ENCODE assay signal across 25 mouse cellular contexts in genomic region chr14:21064321-21064720, GRCm38 (mm10). TPM values are rescaled to one million over a fixed set of nuclear protein-coding genes. Genes with fewer than 3 reads are reported as not detected.
DNase-seq lines count a peak whose midpoint lies in the region; ATAC-seq and TF ChIP-seq lines count a peak whose summit lies in the region.
"Had no signal": no experiment of that assay in that cellular context is flagged by ENCODE, and none has a peak within 500 bp of the region (broad histone marks: within the 10 kb centered on the region; RNA-seq: fewer than 3 reads in every experiment).

No protein-coding gene starts in this region.

- no peak for DNase-seq in lung, postnatal 14 days
- DNase-seq in MEL (ENCODE audit: low read depth, low spot score) = peak; percentile 81
- no peak for DNase-seq in adipocyte (ENCODE audit: low spot score)
- no peak for DNase-seq in hindbrain, postnatal 0 days (ENCODE audit: low spot score)
- no peak for DNase-seq in Muller cell, postnatal 12 days (ENCODE audit: inconsistent ontology term)
- DNase-seq: adrenal gland, postnatal 10 days; cerebellum, adult 2 months; cerebellum, postnatal 25 days; gastrocnemius, postnatal 10 days; kidney, adult 18-20 months; kidney, postnatal 14 days; thymus, postnatal 25 days had no signal

- WGBS in lung, embryonic 16.5 days = 2% methylated on average over 1 of the region's 1 CpGs
- 47% methylated on average over 1 of the region's 1 CpGs for WGBS in hindbrain, postnatal 0 days

- TF ChIP-seq EP300 in MEL (IDR thresholded peaks at IDR 0.05; ENCODE audit: low read depth in 1 of 2, low read length in 2 of 2) = peak; percentile 79 to 82

- no peak overlapping the region for H3K9ac ChIP-seq in lung, embryonic 16.5 days (ENCODE audit: low read length)
- H3K9ac ChIP-seq in MEL (ENCODE audit: control insufficient read depth, low read depth, low read length, poor library complexity, severe bottlenecking) = no peak overlapping the region; the same call in 1 of the 2 replicates
- H3K9ac ChIP-seq in hindbrain, postnatal 0 days (replicated peaks; ENCODE audit: low read length) = no peak overlapping the region
- H3K9ac ChIP-seq: limb, embryonic 12.5 days; stomach, embryonic 15.5 days had no signal

- peak overlapping the region; percentile 13 for H3K27ac ChIP-seq in lung, embryonic 16.5 days (ENCODE audit: low read length)
- H3K27ac ChIP-seq in MEL (ENCODE audit: control insufficient read depth, low read depth, low read length) = no peak overlapping the region; the same call in 1 of the 2 replicates
- H3K27ac ChIP-seq in embryonic fibroblast, embryonic 13.5 days (ENCODE audit: insufficient read depth, low read length) = peak overlapping the region; percentile 14; the same call in 1 of the 2 replicates
- H3K27ac ChIP-seq in hindbrain, postnatal 0 days = no peak overlapping the region
- H3K27ac ChIP-seq: forebrain, embryonic 10.5 days; layer of hippocampus, adult 2 months; limb, embryonic 12.5 days; liver, embryonic 12.5 days; macrophage; stomach, embryonic 15.5 days had no signal

- no peak overlapping the region for H3K4me2 ChIP-seq in lung, embryonic 16.5 days (ENCODE audit: low read depth, low read length)
- no peak overlapping the region for H3K4me2 ChIP-seq in hindbrain, postnatal 0 days (ENCODE audit: low read depth, low read length)
- H3K4me2 ChIP-seq: heart, embryonic 11.5 days; limb, embryonic 12.5 days; liver, embryonic 12.5 days; midbrain, embryonic 11.5 days; stomach, embryonic 15.5 days had no signal

- H3K27me3 ChIP-seq in lung, embryonic 16.5 days (ENCODE audit: control insufficient read depth, insufficient read depth, low read depth, low read length) = no peaks in the 10 kb centered on the region
- no peaks in the 10 kb centered on the region for H3K27me3 ChIP-seq in MEL (ENCODE audit: control insufficient read depth in 1 of 2, insufficient read depth in 2 of 2, low read length in 2 of 2)
- H3K27me3 ChIP-seq in hindbrain, postnatal 0 days (ENCODE audit: insufficient read depth, low read length) = no peaks in the 10 kb centered on the region
- H3K27me3 ChIP-seq: limb, embryonic 12.5 days; liver, embryonic 12.5 days; Patski; stomach, embryonic 15.5 days had no signal

- TF ChIP-seq CTCF in MEL (IDR thresholded peaks at IDR 0.05 in 2 of 3, conservative IDR thresholded peaks at IDR 0.05 in 1 of 3; ENCODE audit: control insufficient read depth in 1 of 3, insufficient read depth in 1 of 3, low read depth in 2 of 3, low read length in 3 of 3, poor library complexity in 1 of 3, severe bottlenecking in 1 of 3) = no peak
- no peak for TF ChIP-seq CTCF in embryonic fibroblast, embryonic 13.5 days (IDR thresholded peaks at IDR 0.05; ENCODE audit: borderline replicate concordance, insufficient read depth, low read length)
- no peak for TF ChIP-seq CTCF in hindbrain, postnatal 0 days (IDR thresholded peaks at IDR 0.05; ENCODE audit: low read depth)

- TF ChIP-seq POLR2A in MEL (IDR thresholded peaks at IDR 0.05; ENCODE audit: control insufficient read depth in 1 of 2, insufficient read depth in 1 of 2, low read depth in 1 of 2, low read length in 2 of 2, poor library complexity in 1 of 2) = no peak
- TF ChIP-seq POLR2A in embryonic fibroblast, embryonic 13.5 days (IDR thresholded peaks at IDR 0.05; ENCODE audit: low read depth, low read length) = no peak

- no peak for TF ChIP-seq RAD21 in MEL (IDR thresholded peaks at IDR 0.05; ENCODE audit: low read depth, low read length)

- peak; percentile 46; the same call in 1 of the 2 replicates for ATAC-seq in lung, embryonic 16.5 days (ENCODE audit: low read depth)
- ATAC-seq in hindbrain, postnatal 0 days = no peak
- ATAC-seq: forebrain, embryonic 16.5 days; hindbrain, embryonic 16.5 days; liver, embryonic 12.5 days; Patski had no signal

- peaks cover 4% of the 10 kb centered on the region; the same call in 1 of the 2 replicates for H3K79me2 ChIP-seq in MEL (ENCODE audit: control insufficient read depth, insufficient read depth, low read length, poor library complexity)

- H3K36me3 ChIP-seq in lung, embryonic 16.5 days (ENCODE audit: control insufficient read depth, insufficient read depth, low read length) = no peaks in the 10 kb centered on the region
- peaks cover 0 to 60% of the 10 kb centered on the region in 2 experiments; a peak in 2 of 4 replicates for H3K36me3 ChIP-seq in MEL (ENCODE audit: control insufficient read depth in 1 of 2, insufficient read depth in 2 of 2, low read length in 2 of 2)
- no peaks in the 10 kb centered on the region for H3K36me3 ChIP-seq in hindbrain, postnatal 0 days (ENCODE audit: insufficient read depth, low read length)
- H3K36me3 ChIP-seq: limb, embryonic 12.5 days; stomach, embryonic 15.5 days had no signal

- H3K9me3 ChIP-seq in lung, embryonic 16.5 days (ENCODE audit: control insufficient read depth, low read length) = no peaks in the 10 kb centered on the region
- no peaks in the 10 kb centered on the region for H3K9me3 ChIP-seq in MEL (replicated peaks; ENCODE audit: insufficient read depth, low read length)
- H3K9me3 ChIP-seq in hindbrain, postnatal 0 days (ENCODE audit: low read length) = no peaks in the 10 kb centered on the region
- H3K9me3 ChIP-seq: forebrain, embryonic 10.5 days; limb, embryonic 12.5 days; liver, embryonic 12.5 days; stomach, embryonic 15.5 days had no signal

- no peak overlapping the region for H3K4me3 ChIP-seq in lung, embryonic 16.5 days (ENCODE audit: low read length)
- H3K4me3 ChIP-seq in MEL (ENCODE audit: control insufficient read depth in 1 of 2, insufficient read depth in 1 of 2, low read depth in 2 of 2, low read length in 2 of 2) = peak overlapping the region in 1 of 2 experiments; percentile 29; a peak in 2 of 4 replicates
- H3K4me3 ChIP-seq in embryonic fibroblast, embryonic 13.5 days (ENCODE audit: insufficient read depth, low read length) = no peak overlapping the region
- no peak overlapping the region for H3K4me3 ChIP-seq in hindbrain, postnatal 0 days (ENCODE audit: low read length)
- H3K4me3 ChIP-seq: forebrain, embryonic 10.5 days; layer of hippocampus, adult 2 months; limb, embryonic 12.5 days; liver, embryonic 12.5 days; stomach, embryonic 15.5 days had no signal

- peaks cover 27% of the 10 kb centered on the region for H3K4me1 ChIP-seq in lung, embryonic 16.5 days (replicated peaks; ENCODE audit: control insufficient read depth, insufficient read depth, low read length)
- H3K4me1 ChIP-seq in MEL (ENCODE audit: control insufficient read depth in 1 of 2, insufficient read depth in 2 of 2, low read length in 2 of 2) = peaks cover 23 to 43% of the 10 kb centered on the region in 2 experiments
- H3K4me1 ChIP-seq in embryonic fibroblast, embryonic 13.5 days (ENCODE audit: control insufficient read depth, insufficient read depth, low read length) = peaks cover 11% of the 10 kb centered on the region
- no peaks in the 10 kb centered on the region for H3K4me1 ChIP-seq in hindbrain, postnatal 0 days (ENCODE audit: insufficient read depth, low read length)
- H3K4me1 ChIP-seq: forebrain, embryonic 10.5 days; stomach, embryonic 15.5 days had no signal

TF ChIP-seq in MEL, 35 proteins besides CTCF, POLR2A, EP300 and RAD21 (continues in another document):
- TF ChIP-seq JUND (IDR thresholded peaks at IDR 0.05; ENCODE audit: low read depth, low read length) (no peak), BHLHE40 (IDR thresholded peaks at IDR 0.05; ENCODE audit: borderline replicate concordance, low read depth, low read length) (peak; percentile 97), ETS1 (IDR thresholded peaks at IDR 0.05; ENCODE audit: low read depth, low read length) (peak; percentile 81), MYC (IDR thresholded peaks at IDR 0.05; ENCODE audit: low read depth, low read length) (peak; percentile 75; the same call in 1 of the 2 replicates), TBP (IDR thresholded peaks at IDR 0.05; ENCODE audit: low read depth, low read length) (no peak), RCOR1 (IDR thresholded peaks at IDR 0.05; ENCODE audit: low read depth, low read length) (peak; percentile 98), MAZ (IDR thresholded peaks at IDR 0.05; ENCODE audit: low read depth, low read length) (no peak), MAFK (IDR thresholded peaks at IDR 0.05; ENCODE audit: borderline replicate concordance, low read depth, low read length) (no peak), MXI1 (IDR thresholded peaks at IDR 0.05; ENCODE audit: low read depth, low read length) (peak; percentile 82), GATA1 (IDR thresholded peaks at IDR 0.05; ENCODE audit: low read depth, low read length) (peak; percentile 76), CHD2 (IDR thresholded peaks at IDR 0.05; ENCODE audit: low read length) (no peak), MAX (IDR thresholded peaks at IDR 0.05; ENCODE audit: low read length) (0 out of 2 replicates have a peak, but pooled peaks have one; percentile 43), TCF12 (IDR thresholded peaks at IDR 0.05; ENCODE audit: low read depth, low read length) (peak; percentile 69), TAL1 (IDR thresholded peaks at IDR 0.05; ENCODE audit: low read length) (peak; percentile 17; the same call in 1 of the 2 replicates), POLR2AphosphoS2 (IDR thresholded peaks at IDR 0.05; ENCODE audit: low read length) (no peak), HCFC1 (IDR thresholded peaks at IDR 0.05; ENCODE audit: low read depth, low read length) (peak; percentile 37; the same call in 1 of the 2 replicates), SIN3A (IDR thresholded peaks at IDR 0.05; ENCODE audit: low read length) (peak; percentile 83), CHD1 (IDR thresholded peaks at IDR 0.05; ENCODE audit: low read depth, low read length) (no peak)

RNA-seq across cellular contexts. Expression of gene Adk, which starts 11.9 kb away (rescaled TPM):
- 195 TPM in 2 replicates for polyA plus RNA-seq in lung, embryonic 16.5 days (2015; fragmentation: Nextera tagmentation; extraction: Ambion mirVana)
- 102 and 125 TPM in 2 replicates for total RNA-seq in MEL (2012; rRNA removed)
- polyA plus RNA-seq in MEL (2012; ENCODE audit: insufficient read depth in 1 of 2, insufficient read length in 2 of 2, low read depth in 1 of 2, low replicate concordance in 2 of 2, missing spikeins in 1 of 2) = 100 to 1,000 TPM in 1 of 2 experiments, 10 to 100 TPM in 1; 69.0 to 479 TPM
- polyA plus RNA-seq in embryonic fibroblast, embryonic 13.5 days (2011; ENCODE audit: insufficient read length, low read depth, missing spikeins) = 114 and 117 TPM in 2 replicates
- 21.4 and 27.4 TPM in 2 replicates for total RNA-seq in hindbrain, postnatal 0 days (2014; rRNA removed)
- 63.5 and 65.2 TPM in 2 replicates for polyA plus RNA-seq in hindbrain, postnatal 0 days (2015; fragmentation: Nextera tagmentation; extraction: Ambion mirVana)

RNA-seq across cellular contexts. Expression of gene Ap3m1, which starts 12.0 kb away (rescaled TPM):
- polyA plus RNA-seq in lung, embryonic 16.5 days (2015; fragmentation: Nextera tagmentation; extraction: Ambion mirVana) = 63.9 and 83.5 TPM in 2 replicates
- total RNA-seq in MEL (2012; rRNA removed) = 27.9 and 31.8 TPM in 2 replicates
- polyA plus RNA-seq in MEL (2012; ENCODE audit: insufficient read depth in 1 of 2, insufficient read length in 2 of 2, low read depth in 1 of 2, low replicate concordance in 2 of 2, missing spikeins in 1 of 2) = 10 to 100 TPM in 1 of 2 experiments, not detected in 1; 47.4 TPM
- 99.0 and 102 TPM in 2 replicates for polyA plus RNA-seq in embryonic fibroblast, embryonic 13.5 days (2011; ENCODE audit: insufficient read length, low read depth, missing spikeins)
- total RNA-seq in hindbrain, postnatal 0 days (2014; rRNA removed) = 53.6 and 55.2 TPM in 2 replicates
- 56.7 and 58.2 TPM in 2 replicates for polyA plus RNA-seq in hindbrain, postnatal 0 days (2015; fragmentation: Nextera tagmentation; extraction: Ambion mirVana)

Comparison
In these comparisons a context has a peak if more than half of its experiments do, and no peak if none do; other contexts are left out.
1. H3K27ac ChIP-seq: peak in lung, embryonic 16.5 days (single experiment) and embryonic fibroblast, embryonic 13.5 days (single experiment); none in MEL (single experiment) and hindbrain, postnatal 0 days (single experiment).